ENCODE assay signal across 10 mouse cellular contexts in the genomic region with DNA sequence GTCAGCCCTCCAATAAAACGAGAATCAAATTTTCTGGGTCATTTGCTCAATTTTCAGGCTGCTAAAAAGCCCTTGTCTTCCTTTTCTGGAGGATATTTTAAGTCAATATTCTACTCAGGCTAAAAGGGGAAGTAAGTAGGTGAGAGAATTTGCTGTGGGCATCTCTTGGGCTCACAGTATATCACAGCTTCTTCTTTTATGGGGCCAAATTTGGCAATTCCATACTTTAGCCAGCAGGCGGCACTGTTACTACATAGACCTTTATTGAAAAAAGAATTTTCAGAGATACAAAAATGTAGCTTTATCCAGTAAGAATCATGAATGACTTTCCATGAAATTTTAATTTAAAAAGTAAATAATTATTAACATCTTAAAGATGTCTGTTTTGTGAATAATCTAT. TPM values are rescaled to one million over a fixed set of nuclear protein-coding genes. Genes with fewer than 3 reads are reported as not detected.
A peak's percentile ranks its signal among the peaks of the same experiment; 100 is the strongest.
DNase-seq lines count a peak whose midpoint lies in the region; ATAC-seq and TF ChIP-seq lines count a peak whose summit lies in the region.
"Had no signal": no experiment of that assay in that cellular context is flagged by ENCODE, and none has a peak within 500 bp of the region (broad histone marks: within the 10 kb centered on the region; RNA-seq: fewer than 3 reads in every experiment).

No protein-coding gene starts in this region.

- H3K4me3 ChIP-seq in liver, adult 2 months (ENCODE audit: insufficient read depth, low read depth, low read length) = no peak overlapping the region
- no peak overlapping the region for H3K4me3 ChIP-seq in liver, embryonic 11.5 days (ENCODE audit: low read depth, low read length)
- H3K4me3 ChIP-seq in kidney, adult 2 months (ENCODE audit: insufficient read depth, low read depth, low read length) = no peak overlapping the region
- H3K4me3 ChIP-seq: limb, embryonic 12.5 days had no signal

- TF ChIP-seq POLR2A in liver, adult 2 months (IDR thresholded peaks at IDR 0.05; ENCODE audit: extremely low read depth, insufficient read depth, low read length) = no peak
- no peak for TF ChIP-seq POLR2A in kidney, adult 2 months (IDR thresholded peaks at IDR 0.05; ENCODE audit: low read depth, low read length)

- no peak overlapping the region for H3K27ac ChIP-seq in liver, adult 2 months (replicated peaks; ENCODE audit: insufficient read depth, low read depth, low read length)
- H3K27ac ChIP-seq in liver, embryonic 11.5 days (ENCODE audit: low read depth, low read length) = no peak overlapping the region
- no peak overlapping the region for H3K27ac ChIP-seq in kidney, adult 2 months (ENCODE audit: insufficient read depth, low read depth, low read length)
- H3K27ac ChIP-seq: limb, embryonic 12.5 days had no signal

- no peaks in the 10 kb centered on the region for H3K36me3 ChIP-seq in liver, adult 2 months (ENCODE audit: control insufficient read depth, insufficient read depth, low read length)
- no peaks in the 10 kb centered on the region for H3K36me3 ChIP-seq in liver, embryonic 11.5 days (ENCODE audit: control insufficient read depth, insufficient read depth, low read length)
- no peaks in the 10 kb centered on the region for H3K36me3 ChIP-seq in kidney, adult 2 months (ENCODE audit: control insufficient read depth, insufficient read depth, low read length)
- H3K36me3 ChIP-seq: G1E; limb, embryonic 12.5 days had no signal

- H3K79me2 ChIP-seq in liver, adult 2 months (ENCODE audit: control insufficient read depth, insufficient read depth, low read length) = no peaks in the 10 kb centered on the region

- no peaks in the 10 kb centered on the region for H3K4me1 ChIP-seq in liver, adult 2 months (ENCODE audit: control insufficient read depth, insufficient read depth, low read length)
- H3K4me1 ChIP-seq in liver, embryonic 11.5 days (replicated peaks; ENCODE audit: control insufficient read depth, insufficient read depth, low read length) = no peaks in the 10 kb centered on the region
- H3K4me1 ChIP-seq in kidney, adult 2 months (ENCODE audit: control insufficient read depth, insufficient read depth, low read length) = no peaks in the 10 kb centered on the region
- H3K4me1 ChIP-seq: limb, embryonic 12.5 days had no signal

- TF ChIP-seq CTCF in liver, adult 2 months (IDR thresholded peaks at IDR 0.05; ENCODE audit: low read depth, low read length) = no peak
- peak; percentile 59 for TF ChIP-seq CTCF in Patski (IDR thresholded peaks at IDR 0.05)
- TF ChIP-seq CTCF in kidney, adult 2 months (conservative IDR thresholded peaks at IDR 0.05; ENCODE audit: insufficient read depth, insufficient read length, low read depth, low read length) = no peak

- no peak for DNase-seq in frontal cortex, postnatal 14 days (ENCODE audit: low spot score in 2 of 2)
- DNase-seq in liver, adult 2 months (ENCODE audit: extremely low read depth, low read depth, low spot score) = peak; percentile 8
- DNase-seq in liver, embryonic 11.5 days (ENCODE audit: low spot score) = no peak
- DNase-seq in Patski (ENCODE audit: low read depth, low spot score) = no peak
- DNase-seq in gastrocnemius, postnatal 4 days (ENCODE audit: low spot score in 2 of 2) = no peak
- DNase-seq in kidney, adult 2 months = no peak

- no peaks in the 10 kb centered on the region for H3K27me3 ChIP-seq in liver, adult 2 months (ENCODE audit: control insufficient read depth, insufficient read depth, low read length)
- no peaks in the 10 kb centered on the region for H3K27me3 ChIP-seq in liver, embryonic 11.5 days (replicated peaks; ENCODE audit: control insufficient read depth, insufficient read depth, low read length)
- peaks cover 30% of the 10 kb centered on the region for H3K27me3 ChIP-seq in Patski
- H3K27me3 ChIP-seq in kidney, adult 2 months (replicated peaks; ENCODE audit: control insufficient read depth, insufficient read depth, low read length) = no peaks in the 10 kb centered on the region
- H3K27me3 ChIP-seq: limb, embryonic 12.5 days had no signal

- POLR2A ChIA-PET in Patski (lab: Charles Lee) = no interaction called here

- no peaks in the 10 kb centered on the region for H3K9me3 ChIP-seq in liver, embryonic 11.5 days (ENCODE audit: control insufficient read depth, low read length)
- H3K9me3 ChIP-seq: G1E; limb, embryonic 12.5 days had no signal

- 43% methylated on average over 2 of the region's 2 CpGs for WGBS in liver, adult 2 months
- WGBS in liver, embryonic 11.5 days = 37% methylated on average over 2 of the region's 2 CpGs
- 27% methylated on average over 2 of the region's 2 CpGs for WGBS in kidney, adult 2 months

- H3K9ac ChIP-seq in liver, adult 2 months (ENCODE audit: low read depth, low read length) = no peak overlapping the region
- no peak overlapping the region for H3K9ac ChIP-seq in liver, embryonic 11.5 days (ENCODE audit: low read depth, low read length)
- H3K9ac ChIP-seq: limb, embryonic 12.5 days had no signal

- peak; percentile 57; the same call in 1 of the 2 replicates for ATAC-seq in frontal cortex, adult (ENCODE audit: low TSS enrichment)
- no peak for ATAC-seq in liver, embryonic 11.5 days (replicated peaks; ENCODE audit: low FRiP score)
- ATAC-seq in Patski = no peak
- ATAC-seq in granulocyte monocyte progenitor cell, adult 5-6 weeks (replicated peaks; ENCODE audit: poor library complexity, severe bottlenecking) = peak; percentile 53; the same call in 1 of the 2 replicates

- no peak overlapping the region for H3K4me2 ChIP-seq in liver, embryonic 11.5 days
- H3K4me2 ChIP-seq: limb, embryonic 12.5 days had no signal

- in situ Hi-C loops in Patski (cut with MboI; ENCODE audit: low pct_unique_long_range_greater_than_20kb) = no loop called here

- CTCF ChIA-PET in Patski (lab: Charles Lee) = no interaction called here

RNA-seq across cellular contexts. Expression of gene Cdr1, which starts 18.8 kb away (rescaled TPM):
- total RNA-seq in liver, adult 2 months (2014; rRNA removed) = not detected in 2 replicates
- not detected in 2 replicates for polyA plus RNA-seq in liver, adult 2 months (2012; rRNA removed)
- not detected in 2 replicates for polyA plus RNA-seq in liver, embryonic 11.5 days (2014; fragmentation: Nextera tagmentation; extraction: Ambion mirVana)
- not detected for polyA plus RNA-seq in Patski (2021)
- total RNA-seq in granulocyte monocyte progenitor cell, adult 5-6 weeks (2014; fragmentation: Nextera tagmentation) = not detected in 2 replicates
- total RNA-seq in granulocyte monocyte progenitor cell, adult 5-6 weeks (2017) = not detected in 2 replicates
- not detected for total RNA-seq in gastrocnemius, postnatal 4 days (2021)
- polyA plus RNA-seq in kidney, adult 2 months (2012; rRNA removed) = not detected in 2 replicates
- total RNA-seq: G1E had no signal
- polyA plus RNA-seq: G1E had no signal

Comparison
In these comparisons a context has a peak if more than half of its experiments do, and no peak if none do; other contexts are left out.
1. ATAC-seq: peak in frontal cortex, adult (single experiment) and granulocyte monocyte progenitor cell, adult 5-6 weeks (single experiment); none in liver, embryonic 11.5 days (single experiment) and Patski (single experiment).